Mouse (Mus musculus) neural tube, embryonic 15.5 days (tissue): ENCODE data around the gene Cul4a. TPM values are rescaled to one million over a fixed set of nuclear protein-coding genes. Genes with fewer than 3 reads are reported as not detected.

Source experiments
- ATAC-seq: fragments of 200-750 bp; cut with Nextera tagmentation; 2 replicates; pipeline ENCODE4 v1.8.0; 2017; ENCODE audit warnings: mild to moderate bottlenecking, moderate TSS enrichment, moderate library complexity; ENCODE audit not compliant: low FRiP score
- H3K27ac ChIP-seq: fragments of 300-500 bp; sonication (generic); replicated peaks from 2 replicates; pipeline ENCODE4 v1.5.1; 2015; ENCODE audit warnings: mild to moderate bottlenecking, inconsistent platforms
- H3K27me3 ChIP-seq: fragments of 300-500 bp; sonication (generic); replicated peaks from 2 replicates; pipeline ENCODE4 v1.6.1; 2015; ENCODE audit warnings: inconsistent platforms
- H3K36me3 ChIP-seq: fragments of 300-500 bp; sonication (generic); 2 replicates; pipeline ENCODE4 v1.6.1; 2015; ENCODE audit warnings: inconsistent platforms
- H3K4me1 ChIP-seq: fragments of 300-500 bp; sonication (generic); 2 replicates; pipeline ENCODE4 v1.6.1; 2015; ENCODE audit warnings: inconsistent platforms
- H3K4me2 ChIP-seq: fragments of 300-500 bp; sonication (generic); 2 replicates; pipeline ENCODE4 v1.6.1; 2015; ENCODE audit warnings: inconsistent platforms, mild to moderate bottlenecking, moderate library complexity
- H3K4me3 ChIP-seq: fragments of 300-500 bp; sonication (generic); replicated peaks from 2 replicates; pipeline ENCODE4 v1.5.1; 2015; ENCODE audit warnings: mild to moderate bottlenecking, inconsistent platforms
- H3K9ac ChIP-seq: fragments of 300-500 bp; sonication (generic); replicated peaks from 2 replicates; pipeline ENCODE4 v1.6.1; 2015; ENCODE audit warnings: mild to moderate bottlenecking, inconsistent platforms
- H3K9me3 ChIP-seq: fragments of 300-500 bp; sonication (generic); replicated peaks from 2 replicates; pipeline ENCODE4 v1.6.1; 2016; ENCODE audit warnings: inconsistent platforms
- whole genome bisulfite sequencing: fragments of 180-500 bp; shearing (Covaris S2); methylation state at CpG from one replicate; pipeline ENCODE4 v1.1.7; 2015; ENCODE audit warnings: mixed read lengths; 5-methylcytosine and 5-hydroxymethylcytosine counted together
- polyA plus RNA-seq: library from polyadenylated mRNA; unstranded; fragments of >200 nt; fragmentation: Nextera tagmentation; extraction: Ambion mirVana; gene quantifications from 2 replicates; pipeline ENCODE4 v1.2.1, GENCODE M21; 2015

The Cul4a gene
- polyA plus RNA-seq, 1 experiment from 2014 or later, result 68.1 TPM

GRCm38 (mm10) chr8:13164361-13164760, 58.9 kb downstream of the Cul4a start:
- WGBS, result 92% methylated on average over 5 of the region's 5 CpGs
- Histone ChIP-seq H3K4me2 (no peak overlapping the region), H3K27ac (no peak overlapping the region), H3K4me3 (no peak overlapping the region), H3K9me3 (no peaks in the 10 kb centered on the region), H3K36me3 (peaks cover 22% of the 10 kb centered on the region), H3K27me3 (no peaks in the 10 kb centered on the region), H3K4me1 (peaks cover 31% of the 10 kb centered on the region), H3K9ac (no peak overlapping the region)
- no peak for ATAC-seq

GRCm38 (mm10) chr8:13170510-13170909, 65.1 kb downstream of the Cul4a start:
- no peak for ATAC-seq
- no peak overlapping the region for H3K4me2 ChIP-seq
- H3K27me3 ChIP-seq, result no peaks in the 10 kb centered on the region
- no peaks in the 10 kb centered on the region for H3K4me1 ChIP-seq
- no peaks in the 10 kb centered on the region for H3K9me3 ChIP-seq
- H3K4me3 ChIP-seq, result no peak overlapping the region
- no peak overlapping the region for H3K9ac ChIP-seq
- H3K36me3 ChIP-seq, result peaks cover 80% of the 10 kb centered on the region
- no peak overlapping the region for H3K27ac ChIP-seq
- WGBS, result 65% methylated on average over 1 of the region's 1 CpGs

- no peak overlapping the region for H3K9ac ChIP-seq
- no peak overlapping the region for H3K4me3 ChIP-seq
- H3K9me3 ChIP-seq, result no peaks in the 10 kb centered on the region
- ATAC-seq, result no peak
- H3K4me2 ChIP-seq, result no peak overlapping the region
- no peak overlapping the region for H3K27ac ChIP-seq
- no peaks in the 10 kb centered on the region for H3K27me3 ChIP-seq
- peaks cover 83% of the 10 kb centered on the region for H3K36me3 ChIP-seq
- H3K4me1 ChIP-seq, result no peaks in the 10 kb centered on the region
- WGBS, result 95% methylated on average over 4 of the region's 4 CpGs
These were observed 68.9 kb downstream of the Cul4a start for GRCm38 (mm10) chr8:13174305-13174704.

- 93% methylated on average over 4 of the region's 4 CpGs for WGBS
- ATAC-seq, result no peak
- Histone ChIP-seq H3K27ac (no peak overlapping the region), H3K4me3 (no peak overlapping the region), H3K27me3 (no peaks in the 10 kb centered on the region), H3K9me3 (no peaks in the 10 kb centered on the region), H3K4me2 (no peak overlapping the region), H3K36me3 (peaks cover 79% of the 10 kb centered on the region), H3K4me1 (no peaks in the 10 kb centered on the region), H3K9ac (no peak overlapping the region)
These were observed 69.4 kb downstream of the Cul4a start for GRCm38 (mm10) chr8:13174811-13175210.

GRCm38 (mm10) chr8:13175650-13176049, 70.2 kb downstream of the Cul4a start:
- no peak overlapping the region for H3K4me3 ChIP-seq
- no peaks in the 10 kb centered on the region for H3K4me1 ChIP-seq
- H3K27ac ChIP-seq, result no peak overlapping the region
- ATAC-seq, result no peak
- H3K9ac ChIP-seq, result no peak overlapping the region
- H3K4me2 ChIP-seq, result no peak overlapping the region
- peaks cover 72% of the 10 kb centered on the region for H3K36me3 ChIP-seq
- H3K9me3 ChIP-seq, result no peaks in the 10 kb centered on the region
- H3K27me3 ChIP-seq, result no peaks in the 10 kb centered on the region
- WGBS, result 100% methylated on average over 1 of the region's 1 CpGs

- Histone ChIP-seq H3K27ac (no peak overlapping the region), H3K27me3 (no peaks in the 10 kb centered on the region), H3K4me2 (no peak overlapping the region), H3K9ac (no peak overlapping the region), H3K4me3 (no peak overlapping the region), H3K9me3 (no peaks in the 10 kb centered on the region), H3K36me3 (peaks cover 56% of the 10 kb centered on the region), H3K4me1 (no peaks in the 10 kb centered on the region)
- WGBS, result 95% methylated on average over 7 of the region's 7 CpGs
- no peak for ATAC-seq
These were observed 71.9 kb downstream of the Cul4a start for GRCm38 (mm10) chr8:13177173-13177852.

GRCm38 (mm10) chr8:13178137-13178536, 72.7 kb downstream of the Cul4a start:
- H3K27ac ChIP-seq, result no peak overlapping the region
- H3K27me3 ChIP-seq, result no peaks in the 10 kb centered on the region
- no peak overlapping the region for H3K4me3 ChIP-seq
- H3K4me2 ChIP-seq, result no peak overlapping the region
- peaks cover 48% of the 10 kb centered on the region for H3K36me3 ChIP-seq
- WGBS, result 93% methylated on average over 5 of the region's 5 CpGs
- H3K9me3 ChIP-seq, result no peaks in the 10 kb centered on the region
- ATAC-seq, result no peak
- H3K4me1 ChIP-seq, result no peaks in the 10 kb centered on the region
- no peak overlapping the region for H3K9ac ChIP-seq

- Histone ChIP-seq H3K9me3 (no peaks in the 10 kb centered on the region), H3K4me1 (no peaks in the 10 kb centered on the region), H3K27me3 (no peaks in the 10 kb centered on the region), H3K4me2 (no peak overlapping the region), H3K9ac (no peak overlapping the region), H3K36me3 (peaks cover 35% of the 10 kb centered on the region), H3K27ac (no peak overlapping the region), H3K4me3 (no peak overlapping the region)
- no peak for ATAC-seq
- WGBS, result 86% methylated on average over 6 of the region's 6 CpGs
These were observed 74.1 kb downstream of the Cul4a start for GRCm38 (mm10) chr8:13179482-13179881.

GRCm38 (mm10) chr8:13179948-13180347, 74.5 kb downstream of the Cul4a start:
- Histone ChIP-seq H3K9me3 (no peaks in the 10 kb centered on the region), H3K36me3 (peaks cover 31% of the 10 kb centered on the region), H3K27me3 (no peaks in the 10 kb centered on the region), H3K9ac (no peak overlapping the region), H3K4me2 (no peak overlapping the region), H3K4me1 (no peaks in the 10 kb centered on the region), H3K27ac (no peak overlapping the region), H3K4me3 (no peak overlapping the region)
- WGBS, result 82% methylated on average over 7 of the region's 7 CpGs
- ATAC-seq, result no peak

- WGBS, result 81% methylated on average over 9 of the region's 9 CpGs
- Histone ChIP-seq H3K9me3 (no peaks in the 10 kb centered on the region), H3K36me3 (peaks cover 26% of the 10 kb centered on the region), H3K4me1 (no peaks in the 10 kb centered on the region), H3K4me3 (no peak overlapping the region), H3K4me2 (no peak overlapping the region), H3K9ac (no peak overlapping the region), H3K27me3 (no peaks in the 10 kb centered on the region), H3K27ac (no peak overlapping the region)
- no peak for ATAC-seq
These were observed 75.0 kb downstream of the Cul4a start for GRCm38 (mm10) chr8:13180408-13180807.

- no peaks in the 10 kb centered on the region for H3K9me3 ChIP-seq
- no peak overlapping the region for H3K9ac ChIP-seq
- H3K27me3 ChIP-seq, result no peaks in the 10 kb centered on the region
- H3K4me3 ChIP-seq, result no peak overlapping the region
- WGBS, result 85% methylated on average over 18 of the region's 18 CpGs
- no peak overlapping the region for H3K27ac ChIP-seq
- no peak overlapping the region for H3K4me2 ChIP-seq
- no peaks in the 10 kb centered on the region for H3K4me1 ChIP-seq
- no peak for ATAC-seq
- peaks cover 19% of the 10 kb centered on the region for H3K36me3 ChIP-seq
These were observed 75.7 kb downstream of the Cul4a start for GRCm38 (mm10) chr8:13180911-13181690.

GRCm38 (mm10) chr8:13181691-13181976, 76.2 kb downstream of the Cul4a start:
- Histone ChIP-seq H3K9ac (no peak overlapping the region), H3K4me3 (no peak overlapping the region), H3K9me3 (no peaks in the 10 kb centered on the region), H3K27me3 (no peaks in the 10 kb centered on the region), H3K36me3 (peaks cover 14% of the 10 kb centered on the region), H3K4me1 (no peaks in the 10 kb centered on the region), H3K4me2 (no peak overlapping the region), H3K27ac (no peak overlapping the region)
- WGBS, result 69% methylated on average over 2 of the region's 2 CpGs
- no peak for ATAC-seq
